Mouse (Mus musculus): ENCODE measurements around the gene Pi4kb.

- TF ChIP-seq CTCF (IDR thresholded peaks at IDR 0.05; ENCODE audit: extremely low read depth, insufficient read depth, insufficient read length, insufficient replicate concordance) (no peak), POLR2A (IDR thresholded peaks at IDR 0.05; ENCODE audit: low read depth, low read length) (no peak)
Measured at GRCm38 (mm10) chr3:94953384-94953763, 21.2 kb upstream of the Pi4kb start.

Data from spleen, adult 2 months (tissue).